Mouse (Mus musculus) cerebellum, adult 2 months (tissue): ENCODE data around the gene Rasa2.

Experiments
- CTCF ChIP-seq: fragments of 200-500 bp; IDR thresholded peaks from 2 replicates; pipeline ENCODE4 v1.5.1; 2011; ENCODE audit warnings: low read depth, mild to moderate bottlenecking, control low read depth, low read length, moderate library complexity, borderline replicate concordance; ENCODE audit not compliant: insufficient read depth
- POLR2A ChIP-seq: fragments of 200-500 bp; IDR thresholded peaks from 2 replicates; pipeline ENCODE4 v1.6.1; 2011; ENCODE audit warnings: low read length, control low read depth, borderline replicate concordance; ENCODE audit not compliant: insufficient read depth

GRCm38 (mm10) chr9:96491810-96492209 lies 139.6 kb downstream of the Rasa2 start:
- TF ChIP-seq CTCF (peak; percentile 66), POLR2A (no peak)
